Mouse (Mus musculus) heart, embryonic 10.5 days (tissue): ENCODE results near the gene Rangap1. TPM values are rescaled to one million over a fixed set of nuclear protein-coding genes. Genes with fewer than 3 reads are reported as not detected.
"Not testable (repeated sequence)": the region's sequence is repeated elsewhere in the genome, so short reads cannot be mapped to it uniquely, and the experiment has no call there.

Source experiments
- DNase-seq: peaks from one replicate; pipeline ENCODE4 v3.0.0-alpha.2; 2017; ENCODE audit warnings: low spot score
- H3K27ac ChIP-seq: fragments of 300-500 bp; sonication (generic); 2 replicates; pipeline ENCODE4 v1.5.1; 2016; ENCODE audit warnings: mild to moderate bottlenecking
- H3K27me3 ChIP-seq: fragments of 300-500 bp; sonication (generic); 2 replicates; pipeline ENCODE4 v1.6.1; 2016; ENCODE audit warnings: mild to moderate bottlenecking; ENCODE audit not compliant: poor library complexity, insufficient read depth, severe bottlenecking
- H3K36me3 ChIP-seq: fragments of 300-500 bp; sonication (generic); 2 replicates; pipeline ENCODE4 v1.6.1; 2016; ENCODE audit warnings: mild to moderate bottlenecking, moderate library complexity
- H3K4me1 ChIP-seq: fragments of 300-500 bp; sonication (generic); 2 replicates; pipeline ENCODE4 v1.6.1; 2016; ENCODE audit warnings: mild to moderate bottlenecking
- H3K4me3 ChIP-seq: fragments of 300-500 bp; sonication (generic); 2 replicates; pipeline ENCODE4 v1.5.1; 2016; ENCODE audit warnings: mild to moderate bottlenecking, moderate library complexity
- H3K9me3 ChIP-seq: fragments of 300-500 bp; sonication (generic); 2 replicates; pipeline ENCODE4 v1.6.1; 2016; ENCODE audit warnings: mild to moderate bottlenecking, moderate library complexity
- WGBS: fragments of 180-500 bp; shearing (Covaris S2); methylation state at CpG from one replicate; pipeline ENCODE4 v1.1.7; 2016; 5-methylcytosine and 5-hydroxymethylcytosine counted together
- polyA plus RNA-seq: library from polyadenylated mRNA; unstranded; fragments of >200 nt; fragmentation: Nextera tagmentation; extraction: Ambion mirVana; gene quantifications from 2 replicates; pipeline ENCODE4 v1.2.1, GENCODE M21; 2016

Rangap1 gene
- polyA plus RNA-seq, 1 experiment from 2014 or later: 141 TPM

GRCm38 (mm10) chr15:81702306-81703093 is 42.8 kb downstream of the Rangap1 start:
- Histone ChIP-seq H3K36me3 (peaks cover 54% of the 10 kb centered on the region), H3K9me3 (no peaks in the 10 kb centered on the region), H3K27ac (no peak overlapping the region), H3K27me3 (peaks cover under 1% of the 10 kb centered on the region; the same call in 1 of the 2 replicates), H3K4me1 (no peaks in the 10 kb centered on the region), H3K4me3 (no peak overlapping the region)
- 87% methylated on average over 13 of the region's 13 CpGs for WGBS
- no peak for DNase-seq

GRCm38 (mm10) chr15:81701350-81701749 is 44.0 kb downstream of the Rangap1 start:
- Histone ChIP-seq H3K27me3 (peaks cover 12% of the 10 kb centered on the region), H3K36me3 (peaks cover 44% of the 10 kb centered on the region)
- not testable (repeated sequence) for H3K9me3 ChIP-seq, H3K4me1 ChIP-seq, DNase-seq, H3K27ac ChIP-seq, H3K4me3 ChIP-seq
- 77% methylated on average over 4 of the region's 4 CpGs for WGBS

GRCm38 (mm10) chr15:81700601-81701000 is 44.7 kb downstream of the Rangap1 start:
- H3K4me1 ChIP-seq: no peaks in the 10 kb centered on the region
- no peak overlapping the region for H3K4me3 ChIP-seq
- H3K36me3 ChIP-seq: peaks cover 36% of the 10 kb centered on the region
- H3K27me3 ChIP-seq: peaks cover 20% of the 10 kb centered on the region
- no peaks in the 10 kb centered on the region for H3K9me3 ChIP-seq
- 70% methylated on average over 8 of the region's 8 CpGs for WGBS
- no peak for DNase-seq
- H3K27ac ChIP-seq: no peak overlapping the region

GRCm38 (mm10) chr15:81700161-81700560 is 45.2 kb downstream of the Rangap1 start:
- 77% methylated on average over 2 of the region's 2 CpGs for WGBS
- Histone ChIP-seq H3K4me3 (no peak overlapping the region), H3K4me1 (no peaks in the 10 kb centered on the region), H3K27me3 (peaks cover 24% of the 10 kb centered on the region), H3K27ac (no peak overlapping the region), H3K36me3 (peaks cover 32% of the 10 kb centered on the region), H3K9me3 (no peaks in the 10 kb centered on the region)
- no peak for DNase-seq

GRCm38 (mm10) chr15:81698532-81698931 is 46.8 kb downstream of the Rangap1 start:
- peaks cover 40% of the 10 kb centered on the region for H3K27me3 ChIP-seq
- H3K27ac ChIP-seq: no peak overlapping the region
- 70% methylated on average over 2 of the region's 2 CpGs for WGBS
- peaks cover 16% of the 10 kb centered on the region for H3K4me1 ChIP-seq
- H3K4me3 ChIP-seq: no peak overlapping the region
- no peak for DNase-seq
- H3K9me3 ChIP-seq: no peaks in the 10 kb centered on the region
- peaks cover 19% of the 10 kb centered on the region for H3K36me3 ChIP-seq

- WGBS: 49% methylated on average over 3 of the region's 3 CpGs
- Histone ChIP-seq H3K4me1 (peaks cover 20% of the 10 kb centered on the region), H3K4me3 (no peak overlapping the region), H3K27me3 (peaks cover 47% of the 10 kb centered on the region), H3K36me3 (peaks cover 12% of the 10 kb centered on the region), H3K9me3 (no peaks in the 10 kb centered on the region), H3K27ac (no peak overlapping the region)
- DNase-seq: no peak
Measured at GRCm38 (mm10) chr15:81697847-81698246, 47.5 kb downstream of the Rangap1 start.

GRCm38 (mm10) chr15:81697175-81697574 is 48.2 kb downstream of the Rangap1 start, which contains the start of gene Chadl:
Chadl (minus strand) TSS chr15:81697287.
- WGBS: 69% methylated on average over 7 of the region's 7 CpGs
- H3K27me3 ChIP-seq: peaks cover 54% of the 10 kb centered on the region
- H3K27ac ChIP-seq: no peak within 1 kb of the TSS
- H3K4me3 ChIP-seq: no peak within 1 kb of the TSS
- H3K4me1 ChIP-seq: peaks cover 20% of the 10 kb centered on the region
- peaks cover 5% of the 10 kb centered on the region for H3K36me3 ChIP-seq
- no peak for DNase-seq
- no peaks in the 10 kb centered on the region for H3K9me3 ChIP-seq

GRCm38 (mm10) chr15:81694891-81695290 is 50.4 kb downstream of the Rangap1 start:
- Histone ChIP-seq H3K9me3 (no peaks in the 10 kb centered on the region), H3K4me1 (peaks cover 20% of the 10 kb centered on the region), H3K27ac (peak overlapping the region; percentile 83), H3K36me3 (0 out of 2 replicates have a peak, but pooled peaks cover 4% of the 10 kb centered on the region), H3K27me3 (peaks cover 70% of the 10 kb centered on the region), H3K4me3 (peak overlapping the region; percentile 76)
- WGBS: 26% methylated on average over 19 of the region's 19 CpGs
- no peak for DNase-seq

GRCm38 (mm10) chr15:81693967-81694881 is 51.1 kb downstream of the Rangap1 start:
- Histone ChIP-seq H3K4me1 (peaks cover 20% of the 10 kb centered on the region), H3K27ac (peak overlapping the region; percentile 83), H3K36me3 (0 out of 2 replicates have a peak, but pooled peaks cover 4% of the 10 kb centered on the region), H3K4me3 (peak overlapping the region; percentile 76), H3K9me3 (no peaks in the 10 kb centered on the region), H3K27me3 (peaks cover 74% of the 10 kb centered on the region)
- peak; percentile 89 for DNase-seq
- under 1% methylated on average over 107 of the region's 107 CpGs for WGBS

GRCm38 (mm10) chr15:81693366-81693966 is 51.9 kb downstream of the Rangap1 start:
- peak overlapping the region; percentile 76 for H3K4me3 ChIP-seq
- peaks cover 74% of the 10 kb centered on the region for H3K27me3 ChIP-seq
- H3K4me1 ChIP-seq: peaks cover 20% of the 10 kb centered on the region
- no peaks in the 10 kb centered on the region for H3K9me3 ChIP-seq
- WGBS: 5% methylated on average over 41 of the region's 41 CpGs
- no peak for DNase-seq
- 0 out of 2 replicates have a peak, but pooled peaks cover 4% of the 10 kb centered on the region for H3K36me3 ChIP-seq
- peak overlapping the region; percentile 83 for H3K27ac ChIP-seq

GRCm38 (mm10) chr15:81680301-81680805 is 65.0 kb downstream of the Rangap1 start:
- no peaks in the 10 kb centered on the region for H3K9me3 ChIP-seq
- peaks cover 80% of the 10 kb centered on the region for H3K36me3 ChIP-seq
- no peak overlapping the region for H3K27ac ChIP-seq
- no peak overlapping the region for H3K4me3 ChIP-seq
- no peaks in the 10 kb centered on the region for H3K4me1 ChIP-seq
- WGBS: 91% methylated on average over 4 of the region's 4 CpGs
- no peak for DNase-seq
- no peaks in the 10 kb centered on the region for H3K27me3 ChIP-seq

- Histone ChIP-seq H3K4me3 (no peak overlapping the region), H3K9me3 (no peaks in the 10 kb centered on the region), H3K4me1 (no peaks in the 10 kb centered on the region), H3K27ac (no peak overlapping the region), H3K27me3 (no peaks in the 10 kb centered on the region), H3K36me3 (peaks cover 63% of the 10 kb centered on the region)
- no peak for DNase-seq
- WGBS: 66% methylated on average over 3 of the region's 3 CpGs
Measured at GRCm38 (mm10) chr15:81676637-81677036, 68.7 kb downstream of the Rangap1 start.
